Mouse (Mus musculus) E14TG2a.4 (cell line): ENCODE measurements around the gene Bcl9l.

Experiments used
- CTCF ChIP-seq: conservative IDR thresholded peaks from 2 replicates; pipeline ENCODE4 v1.5.1; 2014; ENCODE audit warnings: low read length
- POU5F1 ChIP-seq: IDR thresholded peaks from 2 replicates; pipeline ENCODE4 v1.6.1; 2014; ENCODE audit warnings: low read length, borderline replicate concordance

- TF ChIP-seq CTCF (no peak), POU5F1 (no peak)
Observed at GRCm38 (mm10) chr9:44488855-44489381, 6.3 kb downstream of the Bcl9l start.
